Mouse (Mus musculus) CD8-positive naive resting alpha-beta T cell, adult 57 days (primary cell): Measurements from ENCODE around the gene Tex13c3. TPM values are rescaled to one million over a fixed set of nuclear protein-coding genes. Genes with fewer than 3 reads are reported as not detected.

ENCODE experiments used
- total RNA-seq: library from RNA; stranded (reverse); gene quantifications from one replicate; pipeline ENCODE4 v1.2.4, GENCODE M21; 2023

The Tex13c3 gene
- total RNA-seq = not detected

DNA sequence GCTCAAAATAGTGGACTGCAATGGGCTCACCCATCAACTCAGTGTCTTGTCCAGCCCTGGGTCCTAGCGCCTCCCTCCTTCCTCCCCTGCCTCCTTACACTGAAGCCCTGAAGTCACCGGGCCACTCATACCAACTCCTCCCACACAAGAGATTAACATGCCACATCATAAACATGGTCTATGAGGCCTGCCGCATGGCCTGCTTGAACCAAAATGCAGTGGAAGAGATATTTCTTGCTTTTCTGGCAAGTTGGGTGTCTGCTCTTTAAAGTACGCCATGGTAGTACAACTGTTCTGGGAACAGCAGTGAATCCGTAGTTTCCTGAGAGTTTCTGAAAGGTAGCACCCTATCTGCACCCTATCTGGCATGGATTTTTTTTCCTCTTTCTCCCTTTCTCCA lies at the start of gene Tex13c3:
Gene Tex13c3 (minus strand): TSS at position 101 of the 400 bp plus-strand sequence.

